Mouse (Mus musculus) kidney, postnatal 14 days (tissue): Measurements from ENCODE around the gene Gm27021.

Experiments used
- DNase-seq: peaks from one replicate; pipeline ENCODE4 v3.0.0; 2022; ENCODE audit warnings: mixed read lengths

The Gm27021 gene

GRCm38 (mm10) chr8:120595963-120596362 is 71.9 kb downstream of the Gm27021 start:
- peak; percentile 68 for DNase-seq

- no peak for DNase-seq
These were observed 73.3 kb downstream of the Gm27021 start for GRCm38 (mm10) chr8:120594571-120594970.

- no peak for DNase-seq
These were observed 76.1 kb downstream of the Gm27021 start for GRCm38 (mm10) chr8:120591587-120592292.

GRCm38 (mm10) chr8:120589921-120590320 is 78.0 kb downstream of the Gm27021 start:
- DNase-seq, result peak; percentile 48

GRCm38 (mm10) chr8:120588908-120589771 is 78.7 kb downstream of the Gm27021 start, which contains the start of gene Gins2:
Gene Gins2 (minus strand): TSS chr8:120589304.
- DNase-seq, result peak; percentile 100

GRCm38 (mm10) chr8:120585521-120585920 is 82.4 kb downstream of the Gm27021 start:
- no peak for DNase-seq

- no peak for DNase-seq
These were observed 86.1 kb downstream of the Gm27021 start for GRCm38 (mm10) chr8:120581811-120582210.

- DNase-seq, result no peak
These were observed 86.5 kb downstream of the Gm27021 start for GRCm38 (mm10) chr8:120581329-120581728.

GRCm38 (mm10) chr8:120580336-120581000 is 87.4 kb downstream of the Gm27021 start:
- DNase-seq, result no peak

- no peak for DNase-seq
These were observed 90.1 kb downstream of the Gm27021 start for GRCm38 (mm10) chr8:120577821-120578220.

- peak; percentile 81 for DNase-seq
These were observed 92.1 kb downstream of the Gm27021 start for GRCm38 (mm10) chr8:120575801-120576200.

- peak; percentile 41 for DNase-seq
These were observed 92.9 kb downstream of the Gm27021 start for GRCm38 (mm10) chr8:120574941-120575340.

- DNase-seq, result no peak
These were observed 94.0 kb downstream of the Gm27021 start for GRCm38 (mm10) chr8:120573866-120574265.

GRCm38 (mm10) chr8:120572534-120572933 is 95.3 kb downstream of the Gm27021 start:
- DNase-seq, result no peak

- no peak for DNase-seq
These were observed 96.3 kb downstream of the Gm27021 start for GRCm38 (mm10) chr8:120571561-120571960.

GRCm38 (mm10) chr8:120569939-120570715 is 97.8 kb downstream of the Gm27021 start:
- DNase-seq, result peak; percentile 81

- DNase-seq, result no peak
These were observed 98.8 kb downstream of the Gm27021 start for GRCm38 (mm10) chr8:120569123-120569522.

GRCm38 (mm10) chr8:120568164-120568798 is 99.6 kb downstream of the Gm27021 start:
- DNase-seq, result no peak

- no peak for DNase-seq
These were observed 100.1 kb downstream of the Gm27021 start for GRCm38 (mm10) chr8:120567731-120568130.

- no peak for DNase-seq
These were observed 101.2 kb downstream of the Gm27021 start for GRCm38 (mm10) chr8:120566681-120567080.

- DNase-seq, result no peak
These were observed 102.6 kb downstream of the Gm27021 start for GRCm38 (mm10) chr8:120565151-120565711.
